Mouse (Mus musculus): ENCODE data around the gene Dchs2.

- TF ChIP-seq CTCF (IDR thresholded peaks at IDR 0.05; ENCODE audit: borderline replicate concordance, insufficient read depth, low read depth, low read length) (no peak), POLR2A (IDR thresholded peaks at IDR 0.05; ENCODE audit: borderline replicate concordance, insufficient read depth, low read length) (no peak)
Measured at GRCm38 (mm10) chr3:83102286-83102685, 25.5 kb upstream of the Dchs2 start.

All from cerebellum, adult 2 months (tissue).